Mouse (Mus musculus): ENCODE data around the gene Msx2.

- TF ChIP-seq CTCF (IDR thresholded peaks at IDR 0.05) (no peak), EP300 (IDR thresholded peaks at IDR 0.05) (no peak)
Observed at GRCm38 (mm10) chr13:53469756-53470155, 3.1 kb downstream of the Msx2 start.

All from lung, postnatal 0 days (tissue).